Comparison of ENCODE assay signal across 8 mouse cellular contexts in the genomic region with DNA sequence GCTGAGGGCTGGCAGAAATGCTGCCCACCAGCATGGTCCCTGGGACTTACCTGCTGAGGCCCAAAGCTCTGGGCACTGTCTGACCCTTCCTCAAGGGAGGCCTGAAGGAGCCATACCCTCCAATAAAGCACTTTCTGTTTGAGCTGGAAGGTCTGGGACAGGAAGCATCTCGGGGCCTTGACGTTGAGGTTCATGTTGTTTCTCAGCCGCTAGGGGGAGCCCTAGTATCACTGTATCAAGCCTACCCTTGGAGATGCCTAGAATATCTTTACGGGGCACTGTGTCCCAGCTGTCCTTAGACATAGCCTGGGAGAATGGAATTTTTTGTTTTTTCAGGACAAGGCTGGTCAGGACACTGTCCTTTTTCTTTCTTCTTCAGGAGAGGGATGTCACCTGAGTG. TPM values are rescaled to one million over a fixed set of nuclear protein-coding genes. Genes with fewer than 3 reads are reported as not detected.
DNase-seq lines count a peak whose midpoint lies in the region; ATAC-seq and TF ChIP-seq lines count a peak whose summit lies in the region.

No protein-coding gene starts in this region.

- no peak overlapping the region for H3K27ac ChIP-seq in gastrocnemius, adult 2 months
- H3K27ac ChIP-seq in limb, embryonic 11.5 days (replicated peaks; ENCODE audit: low read depth, low read length), result no peak overlapping the region
- H3K27ac ChIP-seq in midbrain, embryonic 13.5 days, result no peak overlapping the region
- H3K27ac ChIP-seq in spleen, adult 2 months (ENCODE audit: insufficient read depth, low read length), result no peak overlapping the region

- no peaks in the 10 kb centered on the region for H3K4me1 ChIP-seq in limb, embryonic 11.5 days (ENCODE audit: control insufficient read depth, insufficient read depth, low read length)
- peaks cover 4% of the 10 kb centered on the region for H3K4me1 ChIP-seq in midbrain, embryonic 13.5 days (replicated peaks)
- H3K4me1 ChIP-seq in spleen, adult 2 months (ENCODE audit: control insufficient read depth, insufficient read depth, insufficient read length), result peaks cover 2% of the 10 kb centered on the region; the same call in 1 of the 2 replicates

- peaks cover 15% of the 10 kb centered on the region; the same call in 1 of the 2 replicates for H3K36me3 ChIP-seq in limb, embryonic 11.5 days (ENCODE audit: control insufficient read depth, insufficient read depth, low read length)
- peaks cover 68% of the 10 kb centered on the region for H3K36me3 ChIP-seq in midbrain, embryonic 13.5 days
- peaks cover 18% of the 10 kb centered on the region for H3K36me3 ChIP-seq in spleen, adult 2 months (ENCODE audit: control insufficient read depth, insufficient read depth, low read length)

- H3K9ac ChIP-seq in limb, embryonic 11.5 days (ENCODE audit: low read length), result no peak overlapping the region
- no peak overlapping the region for H3K9ac ChIP-seq in midbrain, embryonic 13.5 days (replicated peaks)

- 5% methylated on average over 4 of the region's 4 CpGs for WGBS in limb, embryonic 11.5 days
- 1% methylated on average over 4 of the region's 4 CpGs for WGBS in midbrain, embryonic 13.5 days
- 3% methylated on average over 4 of the region's 4 CpGs for WGBS in spleen, adult 2 months

- no peak overlapping the region for H3K4me3 ChIP-seq in gastrocnemius, adult 2 months
- H3K4me3 ChIP-seq in limb, embryonic 11.5 days (ENCODE audit: low read depth, low read length), result no peak overlapping the region
- H3K4me3 ChIP-seq in midbrain, embryonic 13.5 days (replicated peaks), result no peak overlapping the region
- no peak overlapping the region for H3K4me3 ChIP-seq in spleen, adult 2 months (ENCODE audit: extremely low read depth, insufficient read depth, insufficient read length)

- H3K27me3 ChIP-seq in limb, embryonic 11.5 days (ENCODE audit: control insufficient read depth, insufficient read depth, low read length), result no peaks in the 10 kb centered on the region
- no peaks in the 10 kb centered on the region for H3K27me3 ChIP-seq in midbrain, embryonic 13.5 days
- H3K27me3 ChIP-seq in spleen, adult 2 months (ENCODE audit: control insufficient read depth, insufficient read depth, low read length), result no peaks in the 10 kb centered on the region

- peak; percentile 98 for ATAC-seq in inflammation-experienced regulatory T-cells, adult 6 months
- peak; percentile 22; the same call in 1 of the 2 replicates for ATAC-seq in limb, embryonic 11.5 days (ENCODE audit: insufficient number of reproducible peaks, low FRiP score, low TSS enrichment, low read depth)
- ATAC-seq in midbrain, embryonic 13.5 days, result peak; percentile 53

- TF ChIP-seq CTCF in gastrocnemius, adult 2 months (IDR thresholded peaks at IDR 0.05), result peak; percentile 87
- peak; percentile 80; the same call in 1 of the 2 replicates for TF ChIP-seq CTCF in spleen, adult 2 months (IDR thresholded peaks at IDR 0.05; ENCODE audit: extremely low read depth, insufficient read depth, insufficient read length, insufficient replicate concordance)

- DNase-seq in urinary bladder, adult 18-20 months (ENCODE audit: low spot score in 2 of 2), result peak; percentile 43 to 48
- no peak for DNase-seq in urinary bladder, postnatal 10 days (ENCODE audit: low spot score)
- DNase-seq in cerebellum, postnatal 14 days, result peak; percentile 89 to 90
- DNase-seq in gastrocnemius, adult 2 months, result peak; percentile 67
- DNase-seq in limb, embryonic 11.5 days (ENCODE audit: low spot score), result peak; percentile 85
- peak; percentile 64 to 66 for DNase-seq in spleen, adult 2 months (ENCODE audit: low read depth in 1 of 2, low spot score in 2 of 2)

- no peak overlapping the region for H3K4me2 ChIP-seq in limb, embryonic 11.5 days (ENCODE audit: low read depth, severe bottlenecking)
- H3K4me2 ChIP-seq in midbrain, embryonic 13.5 days (replicated peaks), result no peak overlapping the region

- intact Hi-C loops in gastrocnemius, adult 2 months (cut with DNase I), result loop anchor here (2.0 to 5.0 kb wide), 2 partner anchors 24 to 43 kb away; no protein-coding TSS in a partner anchor

- TF ChIP-seq POLR2A in spleen, adult 2 months (IDR thresholded peaks at IDR 0.05; ENCODE audit: low read depth, low read length), result no peak

- no peaks in the 10 kb centered on the region for H3K9me3 ChIP-seq in limb, embryonic 11.5 days (ENCODE audit: control insufficient read depth, low read length)
- H3K9me3 ChIP-seq in midbrain, embryonic 13.5 days, result no peaks in the 10 kb centered on the region

RNA-seq across cellular contexts. Expression of gene 1810043G02Rik, which starts 6.3 kb away (rescaled TPM):
- 1 to 10 TPM; 3.8 to 4.3 TPM for total RNA-seq in gastrocnemius, adult 2 months (2021)
- polyA plus RNA-seq in inflammation-experienced regulatory T-cells, adult 6 months (2017; shearing (Covaris generic)), result 1 to 10 TPM; 5.9 to 9.5 (median 7.7) TPM
- polyA plus RNA-seq in limb, embryonic 11.5 days (2014; fragmentation: Nextera tagmentation; extraction: Ambion mirVana), result 29.5 and 31.0 TPM in 2 replicates
- 32.4 and 36.8 TPM in 2 replicates for polyA plus RNA-seq in midbrain, embryonic 13.5 days (2015; fragmentation: Nextera tagmentation; extraction: Ambion mirVana)
- 21.4 and 30.1 TPM in 2 replicates for polyA plus RNA-seq in spleen, adult 2 months (2012; rRNA removed)

RNA-seq across cellular contexts. Expression of gene Trpm2, which starts 14.3 kb away (rescaled TPM):
- total RNA-seq in gastrocnemius, adult 2 months (2021), result under 1 TPM in 1 of 2 experiments, not detected in 1; 0.33 TPM
- under 1 TPM in 2 of 3 experiments, not detected in 1; 0.13 to 0.59 TPM for polyA plus RNA-seq in inflammation-experienced regulatory T-cells, adult 6 months (2017; shearing (Covaris generic))
- 0.10 and 0.27 TPM in 2 replicates for polyA plus RNA-seq in limb, embryonic 11.5 days (2014; fragmentation: Nextera tagmentation; extraction: Ambion mirVana)
- 2.7 and 3.3 TPM in 2 replicates for polyA plus RNA-seq in midbrain, embryonic 13.5 days (2015; fragmentation: Nextera tagmentation; extraction: Ambion mirVana)
- polyA plus RNA-seq in spleen, adult 2 months (2012; rRNA removed), result 51.6 and 52.3 TPM in 2 replicates

RNA-seq across cellular contexts. Expression of gene Pfkl, which starts 25.2 kb away (rescaled TPM):
- 1 to 10 TPM; 6.0 to 6.5 TPM for total RNA-seq in gastrocnemius, adult 2 months (2021)
- 10 to 100 TPM; 58.9 to 60.6 (median 59.1) TPM for polyA plus RNA-seq in inflammation-experienced regulatory T-cells, adult 6 months (2017; shearing (Covaris generic))
- 157 and 161 TPM in 2 replicates for polyA plus RNA-seq in limb, embryonic 11.5 days (2014; fragmentation: Nextera tagmentation; extraction: Ambion mirVana)
- 96.9 and 106 TPM in 2 replicates for polyA plus RNA-seq in midbrain, embryonic 13.5 days (2015; fragmentation: Nextera tagmentation; extraction: Ambion mirVana)
- polyA plus RNA-seq in spleen, adult 2 months (2012; rRNA removed), result 61.1 and 65.8 TPM in 2 replicates

RNA-seq across cellular contexts. Expression of gene Dnmt3l, which starts 57.1 kb away (rescaled TPM):
- not detected for total RNA-seq in gastrocnemius, adult 2 months (2021)
- not detected for polyA plus RNA-seq in inflammation-experienced regulatory T-cells, adult 6 months (2017; shearing (Covaris generic))
- polyA plus RNA-seq in limb, embryonic 11.5 days (2014; fragmentation: Nextera tagmentation; extraction: Ambion mirVana), result 0.11 TPM in 1 of 2 replicates, not detected in the other
- not detected in 2 replicates for polyA plus RNA-seq in midbrain, embryonic 13.5 days (2015; fragmentation: Nextera tagmentation; extraction: Ambion mirVana)
- 0.08 TPM in 1 of 2 replicates, not detected in the other for polyA plus RNA-seq in spleen, adult 2 months (2012; rRNA removed)

RNA-seq across cellular contexts. Expression of gene Aire, which starts 58.8 kb away (rescaled TPM):
- total RNA-seq in gastrocnemius, adult 2 months (2021), result not detected
- polyA plus RNA-seq in inflammation-experienced regulatory T-cells, adult 6 months (2017; shearing (Covaris generic)), result under 1 TPM in 2 of 3 experiments, not detected in 1; 0.23 to 0.34 TPM
- 0.17 and 0.35 TPM in 2 replicates for polyA plus RNA-seq in limb, embryonic 11.5 days (2014; fragmentation: Nextera tagmentation; extraction: Ambion mirVana)
- 0.10 and 0.24 TPM in 2 replicates for polyA plus RNA-seq in midbrain, embryonic 13.5 days (2015; fragmentation: Nextera tagmentation; extraction: Ambion mirVana)
- 4.0 and 4.6 TPM in 2 replicates for polyA plus RNA-seq in spleen, adult 2 months (2012; rRNA removed)

Comparison
In these comparisons a context has a peak if more than half of its experiments do, and no peak if none do; other contexts are left out.
1. ATAC-seq: peak in every context shown above with its lines; median percentile 98 in inflammation-experienced regulatory T-cells, adult 6 months; 53 in midbrain, embryonic 13.5 days; 22 in limb, embryonic 11.5 days.
2. RNA of gene Trpm2, which starts 14.3 kb away (polyA plus RNA-seq): 51.6 to 52.3 TPM in spleen, adult 2 months; 2.7 to 3.3 TPM in midbrain, embryonic 13.5 days, 0.10 to 0.27 TPM in limb, embryonic 11.5 days and 0.13 to 0.59 TPM in inflammation-experienced regulatory T-cells, adult 6 months; every median in the first group is over 10 times any median in the second.